Mouse (Mus musculus) CH12.LX (cell line): Measurements from ENCODE around the gene Sos2. TPM values are rescaled to one million over a fixed set of nuclear protein-coding genes. Genes with fewer than 3 reads are reported as not detected.

Experiments used
- DNase-seq: peaks from one replicate; pipeline ENCODE4 v3.0.0-alpha.2; 2013; ENCODE audit errors: extremely low read depth
- H3K27ac ChIP-seq: 2 replicates; pipeline ENCODE4 v1.5.1; 2012; ENCODE audit warnings: low read depth, mild to moderate bottlenecking, control low read depth, moderate library complexity; ENCODE audit not compliant: insufficient read depth
- H3K27me3 ChIP-seq: replicated peaks from 2 replicates; pipeline ENCODE3; 2012; ENCODE audit warnings: inconsistent platforms
- H3K36me3 ChIP-seq, 2 experiments: replicated peaks in 1 of 2; 2 replicates each; pipeline versions ENCODE3 to v1.6.1; 2012; ENCODE audit warnings: inconsistent platforms in 1 of 2, low read length in 1 of 2, mild to moderate bottlenecking in 1 of 2, mixed read lengths in 1 of 2, moderate library complexity in 1 of 2; ENCODE audit not compliant: control insufficient read depth in 1 of 2, insufficient read depth in 1 of 2
- H3K4me1 ChIP-seq, 2 experiments: 2 replicates each; pipeline ENCODE4 v1.6.1; 2012; ENCODE audit warnings: inconsistent platforms in 1 of 2, moderate library complexity in 1 of 2; ENCODE audit not compliant: insufficient read depth in 2 of 2, control insufficient read depth in 1 of 2
- H3K4me2 ChIP-seq: 2 replicates; pipeline ENCODE4 v1.6.1; 2012; ENCODE audit warnings: low read depth, mild to moderate bottlenecking, control low read depth; ENCODE audit not compliant: poor library complexity, insufficient read depth, severe bottlenecking
- H3K4me3 ChIP-seq, 3 experiments: fragments of 150-350 bp in 1 of 3; sonication (generic) in 1 of 3; replicated peaks in 1 of 3; 2 replicates each; pipeline versions ENCODE3 to v1.5.1; 2011 to 2012; ENCODE audit warnings: low read depth in 2 of 3, low read length in 2 of 3, mild to moderate bottlenecking in 2 of 3, moderate library complexity in 2 of 3, control low read depth in 1 of 3, improper control_type of control experiment in 1 of 3, inconsistent platforms in 1 of 3, mixed read lengths in 1 of 3; ENCODE audit not compliant: poor library complexity in 1 of 3
- H3K79me2 ChIP-seq: replicated peaks from 2 replicates; pipeline ENCODE4 v1.6.1; 2012; ENCODE audit warnings: mild to moderate bottlenecking, moderate library complexity; ENCODE audit not compliant: control insufficient read depth, poor library complexity, insufficient read depth, severe bottlenecking; ENCODE audit errors: extremely low read depth
- H3K9ac ChIP-seq: 2 replicates; pipeline ENCODE4 v1.6.1; 2012; ENCODE audit warnings: low read depth, mild to moderate bottlenecking, control low read depth, moderate library complexity; ENCODE audit not compliant: insufficient read depth
- H3K9me3 ChIP-seq: replicated peaks from 2 replicates; pipeline ENCODE3; 2012; ENCODE audit warnings: low read length, inconsistent platforms, mixed read lengths
- BHLHE40 ChIP-seq: IDR thresholded peaks from 2 replicates; pipeline ENCODE4 v1.6.1; 2011; ENCODE audit warnings: mild to moderate bottlenecking, low read depth, low read length, improper control_type of control experiment
- CHD1 ChIP-seq: IDR thresholded peaks from 2 replicates; pipeline ENCODE4 v1.6.1; 2012; ENCODE audit warnings: low read depth, low read length, improper control_type of control experiment, inconsistent platforms
- CHD2 ChIP-seq: IDR thresholded peaks from 2 replicates; pipeline ENCODE4 v1.6.1; 2011; ENCODE audit warnings: low read length, improper control_type of control experiment
- CTCF ChIP-seq, 2 experiments: IDR thresholded peaks in 1 of 2; conservative IDR thresholded peaks in 1 of 2; 2 replicates each; pipeline ENCODE4 v1.5.1; 2011 to 2012; ENCODE audit warnings: low read depth in 2 of 2, low read length in 2 of 2, improper control_type of control experiment in 1 of 2, inconsistent platforms in 1 of 2, mild to moderate bottlenecking in 1 of 2, moderate library complexity in 1 of 2
- EP300 ChIP-seq: IDR thresholded peaks from 2 replicates; pipeline ENCODE4 v1.6.1; 2011; ENCODE audit warnings: low read length, improper control_type of control experiment
- ETS1 ChIP-seq: conservative IDR thresholded peaks from 2 replicates; pipeline ENCODE4 v1.6.1; 2012; ENCODE audit warnings: low read depth, mild to moderate bottlenecking, inconsistent platforms, low read length, improper control_type of control experiment, moderate library complexity
- GABPA ChIP-seq: IDR thresholded peaks from 2 replicates; pipeline ENCODE4 v1.6.1; 2012; ENCODE audit warnings: low read depth, low read length, improper control_type of control experiment, inconsistent platforms; ENCODE audit not compliant: insufficient replicate concordance
- HCFC1 ChIP-seq: IDR thresholded peaks from 2 replicates; pipeline ENCODE4 v1.6.1; 2012; ENCODE audit warnings: low read depth, mild to moderate bottlenecking, inconsistent platforms, low read length, improper control_type of control experiment
- JUN ChIP-seq: IDR thresholded peaks from 2 replicates; pipeline ENCODE4 v1.6.1; 2011; ENCODE audit warnings: low read depth, mild to moderate bottlenecking, low read length, improper control_type of control experiment, moderate library complexity; ENCODE audit not compliant: insufficient read depth
- JUND ChIP-seq: conservative IDR thresholded peaks from 2 replicates; pipeline ENCODE4 v1.6.1; 2011; ENCODE audit warnings: low read depth, low read length, improper control_type of control experiment
- MAFK ChIP-seq: IDR thresholded peaks from 2 replicates; pipeline ENCODE4 v1.6.1; 2011; ENCODE audit warnings: low read length, improper control_type of control experiment; ENCODE audit not compliant: insufficient replicate concordance
- MAZ ChIP-seq: IDR thresholded peaks from 2 replicates; pipeline ENCODE4 v1.6.1; 2012; ENCODE audit warnings: low read depth, mild to moderate bottlenecking, inconsistent platforms, low read length, improper control_type of control experiment, moderate library complexity
- MXI1 ChIP-seq: IDR thresholded peaks from 2 replicates; pipeline ENCODE4 v1.6.1; 2011; ENCODE audit warnings: mild to moderate bottlenecking, low read depth, low read length, improper control_type of control experiment
- NELFE ChIP-seq: IDR thresholded peaks from 2 replicates; pipeline ENCODE4 v1.6.1; 2011; ENCODE audit warnings: low read depth, low read length, improper control_type of control experiment
- NRF1 ChIP-seq: IDR thresholded peaks from 2 replicates; pipeline ENCODE4 v1.6.1; 2014; ENCODE audit warnings: low read depth, mild to moderate bottlenecking, inconsistent platforms, low read length, improper control_type of control experiment, moderate library complexity
- PAX5 ChIP-seq: IDR thresholded peaks from 2 replicates; pipeline ENCODE4 v1.6.1; 2012; ENCODE audit warnings: low read length, inconsistent platforms, mixed read lengths
- POLR2A ChIP-seq: IDR thresholded peaks from 2 replicates; pipeline ENCODE4 v1.6.1; 2011; ENCODE audit warnings: low read depth, mild to moderate bottlenecking, improper control_type of control experiment, low read length
- RAD21 ChIP-seq: IDR thresholded peaks from 2 replicates; pipeline ENCODE4 v1.6.1; 2011; ENCODE audit warnings: low read depth, mild to moderate bottlenecking, low read length, improper control_type of control experiment, moderate library complexity
- RCOR1 ChIP-seq: conservative IDR thresholded peaks from 2 replicates; pipeline ENCODE4 v1.6.1; 2012; ENCODE audit warnings: low read depth, mild to moderate bottlenecking, inconsistent platforms, low read length, improper control_type of control experiment
- SIN3A ChIP-seq: IDR thresholded peaks from 2 replicates; pipeline ENCODE4 v1.6.1; 2012; ENCODE audit warnings: low read length, improper control_type of control experiment, inconsistent platforms
- TBP ChIP-seq: conservative IDR thresholded peaks from 2 replicates; pipeline ENCODE4 v1.6.1; 2011; ENCODE audit warnings: low read depth, low read length, improper control_type of control experiment
- TCF12 ChIP-seq: IDR thresholded peaks from 2 replicates; pipeline ENCODE4 v1.6.1; 2014; ENCODE audit warnings: low read depth, mild to moderate bottlenecking, inconsistent platforms, low read length, improper control_type of control experiment
- USF1 ChIP-seq: IDR thresholded peaks from 2 replicates; pipeline ENCODE4 v1.6.1; 2014; ENCODE audit warnings: low read depth, mild to moderate bottlenecking, inconsistent platforms, low read length, improper control_type of control experiment
- USF2 ChIP-seq: conservative IDR thresholded peaks from 2 replicates; pipeline ENCODE4 v1.6.1; 2011; ENCODE audit warnings: low read depth, low read length, improper control_type of control experiment
- ZC3H11A ChIP-seq: IDR thresholded peaks from 2 replicates; pipeline ENCODE4 v1.6.1; 2012; ENCODE audit warnings: low read depth, mild to moderate bottlenecking, inconsistent platforms, low read length, improper control_type of control experiment
- ZKSCAN1 ChIP-seq: IDR thresholded peaks from 2 replicates; pipeline ENCODE4 v1.6.1; 2012; ENCODE audit warnings: low read depth, inconsistent platforms, low read length, improper control_type of control experiment, borderline replicate concordance
- ZMIZ1 ChIP-seq: IDR thresholded peaks from 2 replicates; pipeline ENCODE4 v1.6.1; 2012; ENCODE audit warnings: low read depth, mild to moderate bottlenecking, inconsistent platforms, low read length, improper control_type of control experiment
- dilution Hi-C: fragments of 300-500 bp; cut with MboI; formaldehyde crosslinking; loops from 2 replicates; pipeline ENCODE4 v1.14.3; 2020; ENCODE audit warnings: low sequenced_read_pairs; ENCODE audit not compliant: extremely low pct_unique_long_range_greater_than_20kb, extremely low pct_ligation_motif_present
- in situ Hi-C: fragments of 300-500 bp; cut with MboI; formaldehyde crosslinking; loops from 3 replicates; pipeline ENCODE4 v1.14.3; 2019; ENCODE audit warnings: low sequenced_read_pairs, low pct_ligation_motif_present, low pct_unique_long_range_greater_than_20kb, mixed read lengths
- polyA plus RNA-seq: library from polyadenylated mRNA; unstranded; fragments of >175 nt; gene quantifications from 2 replicates; pipeline ENCODE4 v1.2.1, GENCODE M21; 2012; ENCODE audit warnings: low read depth; ENCODE audit not compliant: insufficient read length
- total RNA-seq, 2 experiments: library from RNA; depleted of rRNA; stranded (reverse); fragments of 300-350 nt in 1 of 2; fragments of >200 nt in 1 of 2; gene quantifications; 2 replicates each; pipeline ENCODE4 v1.2.3; 2012 to 2014

Gene Sos2
- total and polyA plus RNA-seq, 3 experiments: 7.9 to 10.3 (median 9.6) TPM

- DNase-seq: no peak
- Histone ChIP-seq H3K4me2 (peak overlapping the region; percentile 84), H3K4me3 (peak overlapping the region in 1 of 3 experiments; percentile 9), H3K4me1 (peaks cover 33 to 78% of the 10 kb centered on the region in 2 experiments), H3K9me3 (peaks cover 12% of the 10 kb centered on the region), H3K36me3 (no peaks in the 10 kb centered on the region), H3K27me3 (no peaks in the 10 kb centered on the region), H3K27ac (peak overlapping the region; percentile 96), H3K9ac (peak overlapping the region; percentile 48), H3K79me2 (no peaks in the 10 kb centered on the region)
- TF ChIP-seq RCOR1 (0 out of 2 replicates have a peak, but pooled peaks have one; percentile 9), ZKSCAN1 (no peak), JUND (no peak), CTCF (conservative IDR thresholded peaks at IDR 0.05 in 1 of 2, IDR thresholded peaks at IDR 0.05 in 1 of 2; ENCODE audit: low read depth in 2 of 2, low read length in 2 of 2) (no peak), USF2 (no peak), MAZ (peak; percentile 9; the same call in 1 of the 2 replicates), EP300 (no peak), NELFE (0 out of 2 replicates have a peak, but pooled peaks have one; percentile 30), MXI1 (peak; percentile 34; the same call in 1 of the 2 replicates), TCF12 (no peak), RAD21 (no peak; the same call in none of the 2 replicates), JUN (no peak), HCFC1 (no peak)
- dilution Hi-C loops: no loop called here
- in situ Hi-C loops: loop anchor here (5.0 kb wide), 1 partner anchor 165 kb away; the partner anchor contains the start of genes Arf6 and Gm9887
Observed at GRCm38 (mm10) chr12:69537243-69537674, 144.4 kb downstream of the Sos2 start.

- H3K79me2 ChIP-seq: no peaks in the 10 kb centered on the region
- peak overlapping the region; percentile 96 for H3K27ac ChIP-seq
- no peaks in the 10 kb centered on the region for H3K27me3 ChIP-seq
- in situ Hi-C loops: loop anchor here (5.0 kb wide), 1 partner anchor 164 kb away; the partner anchor contains the start of genes Arf6 and Gm9887
- H3K36me3 ChIP-seq: no peaks in the 10 kb centered on the region
- no peak for DNase-seq
- H3K4me2 ChIP-seq: peak overlapping the region; percentile 84
- no peak overlapping the region for H3K4me3 ChIP-seq
- TF ChIP-seq CHD1 (no peak), CHD2 (no peak), NELFE (no peak), ZMIZ1 (no peak), SIN3A (no peak), ZKSCAN1 (no peak), TBP (no peak), JUND (no peak), PAX5 (no peak), POLR2A (no peak), ZC3H11A (no peak), GABPA (no peak), ETS1 (no peak), RCOR1 (no peak), MAFK (no peak), USF1 (no peak), BHLHE40 (no peak), RAD21 (no peak), MAZ (no peak), NRF1 (no peak)
- peaks cover 12% of the 10 kb centered on the region for H3K9me3 ChIP-seq
- peaks cover 31 to 78% of the 10 kb centered on the region in 2 experiments for H3K4me1 ChIP-seq
- dilution Hi-C loops: no loop called here
- H3K9ac ChIP-seq: peak overlapping the region; percentile 48; the same call in 1 of the 2 replicates
Observed at GRCm38 (mm10) chr12:69536616-69537242, 144.9 kb downstream of the Sos2 start.
